Mouse (Mus musculus): ENCODE measurements around the gene P2ry14.

DNA sequence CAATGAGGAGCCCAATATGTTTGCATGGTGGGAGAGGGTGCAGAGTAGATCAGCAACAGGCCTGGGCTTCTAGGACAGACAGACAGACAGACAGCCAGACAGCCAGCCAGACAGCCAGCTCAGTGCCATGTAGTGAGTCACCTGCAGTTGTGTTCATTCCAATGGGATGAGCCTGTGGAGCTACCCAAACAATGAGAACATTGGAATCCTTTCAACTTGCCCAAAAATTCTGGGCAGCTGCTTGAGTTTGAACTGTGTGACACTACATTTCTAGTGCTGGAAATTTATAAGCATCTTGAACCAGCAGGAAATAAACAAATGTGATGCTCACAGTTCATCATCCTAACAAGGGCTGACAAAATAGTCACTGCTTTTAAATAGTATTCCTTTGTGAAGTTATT lies 13.8 kb downstream of the P2ry14 start:
- no peak for TF ChIP-seq POLR2AphosphoS5 (IDR thresholded peaks at IDR 0.05; ENCODE audit: borderline replicate concordance, low read depth, low read length)
- no peak for TF ChIP-seq MYC (IDR thresholded peaks at IDR 0.05; ENCODE audit: low read depth, low read length)
- no peak for TF ChIP-seq MEF2A (IDR thresholded peaks at IDR 0.05; ENCODE audit: extremely low read depth, insufficient replicate concordance, low read depth, low read length, poor library complexity, severe bottlenecking)
- no peak for TF ChIP-seq CHD1 (IDR thresholded peaks at IDR 0.05; ENCODE audit: low read depth, low read length)
